Mouse (Mus musculus) embryo, embryonic 9.5 days (tissue): ENCODE results near the gene Icmt.

Experiments
- DNase-seq: peaks from one replicate; pipeline ENCODE4 v3.0.0-alpha.2; 2017; ENCODE audit errors: extremely low spot score

The Icmt gene

DNA sequence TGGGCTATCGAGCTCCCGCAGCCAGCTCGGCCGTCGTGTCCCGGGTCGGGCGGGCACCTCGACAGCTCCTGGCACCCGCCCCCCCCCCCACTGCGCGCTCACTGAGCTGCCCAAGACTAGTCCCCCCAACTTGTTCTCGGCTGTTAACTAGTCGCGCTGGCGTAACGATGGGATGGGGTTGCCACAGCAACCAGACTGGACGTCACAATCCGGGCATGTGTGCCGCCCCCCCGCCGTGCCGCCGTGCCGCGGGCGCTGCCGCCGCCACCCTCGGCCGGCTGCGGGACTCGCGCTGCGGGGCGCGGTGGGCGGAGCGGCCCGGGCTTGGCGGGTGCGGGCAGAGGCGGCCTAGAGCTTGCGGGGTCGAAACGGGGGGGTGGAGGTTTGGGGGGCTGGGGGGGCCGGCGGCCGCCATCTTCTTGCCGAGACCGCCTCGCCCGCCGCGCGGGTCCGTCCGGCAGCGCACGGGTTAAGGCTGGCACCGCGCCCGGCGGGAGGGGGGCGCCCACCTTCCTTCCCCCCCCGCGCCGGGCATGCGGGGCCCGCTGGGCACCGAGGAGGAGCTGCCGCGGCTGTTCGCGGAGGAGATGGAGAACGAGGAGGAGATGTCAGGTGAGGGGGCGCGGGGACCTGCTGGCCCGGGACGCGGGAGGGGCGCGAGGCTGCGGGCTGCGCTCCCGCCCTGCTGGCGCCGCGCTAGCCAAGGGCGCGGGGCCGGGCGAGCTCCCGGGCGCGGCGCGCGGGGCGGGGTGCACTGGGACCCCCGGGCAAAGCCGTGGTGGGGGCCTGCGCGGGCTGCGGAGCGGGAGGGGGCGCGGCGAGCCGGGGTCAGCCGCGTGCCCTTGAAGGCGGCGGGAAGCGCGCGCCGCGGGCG lies 41.6 kb downstream of the Icmt start, which contains the start of gene Chd5:
Gene Chd5, plus strand, starts transcription at position 233 of the 874 bp plus-strand sequence.
- DNase-seq, result no peak

DNA sequence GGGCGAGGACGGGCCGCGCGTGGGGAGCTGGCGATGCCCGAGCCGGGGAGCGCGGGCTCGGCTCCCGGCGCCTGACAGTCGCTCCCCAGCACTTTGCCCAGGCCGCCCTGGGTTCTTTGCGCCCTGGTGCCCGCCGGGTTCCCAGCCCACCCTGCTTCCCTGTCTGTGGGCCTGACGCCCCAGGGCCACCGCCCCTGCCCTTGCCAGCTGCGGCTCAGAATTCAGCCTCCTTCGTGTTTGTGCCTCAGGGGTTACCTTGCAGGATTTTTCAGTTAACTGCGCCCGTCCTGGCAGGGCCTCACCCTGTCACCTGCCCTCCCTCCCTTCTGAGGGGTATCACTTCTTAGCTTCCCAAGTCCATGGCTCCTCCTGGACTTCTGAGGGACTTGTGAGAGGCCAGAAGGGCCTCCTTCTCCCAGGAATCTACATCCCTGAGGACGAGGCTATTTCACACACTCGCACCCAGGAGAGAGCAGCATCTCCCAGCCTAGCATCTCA lies 42.3 kb downstream of the Icmt start:
- no peak for DNase-seq

DNA sequence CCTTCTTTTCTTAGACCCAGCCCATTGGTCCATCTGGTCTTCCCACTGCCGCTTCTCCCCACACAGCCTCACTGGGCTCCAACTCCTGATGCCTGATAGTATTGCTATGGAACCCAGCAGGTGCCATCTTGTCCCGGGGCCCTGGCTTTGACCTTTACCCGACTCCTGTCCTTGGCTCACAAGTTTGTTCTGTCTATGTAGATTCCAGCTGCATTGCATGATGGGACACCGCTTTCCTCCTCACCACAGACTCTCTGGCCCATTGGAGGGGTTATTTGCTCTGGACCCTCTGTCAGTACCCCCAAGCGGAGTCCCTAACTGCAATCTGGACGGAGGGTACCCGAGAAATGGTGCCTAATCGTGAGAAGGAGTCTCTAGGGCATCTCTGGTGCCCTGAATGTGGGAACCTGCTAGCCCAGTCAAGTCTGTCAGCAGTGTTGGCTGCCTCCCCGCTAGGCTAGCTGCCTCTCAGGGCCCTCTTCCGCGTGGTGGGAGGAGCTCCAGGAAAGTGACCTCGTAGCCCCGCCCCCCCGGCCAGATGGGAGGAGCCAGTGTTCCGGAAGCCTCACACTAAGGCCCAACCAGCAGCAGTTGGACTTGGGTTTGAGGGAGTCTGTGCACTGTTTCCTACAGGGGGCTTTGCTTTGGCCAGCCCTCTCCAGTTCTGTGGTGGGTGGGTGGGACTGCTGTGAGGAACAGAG lies 43.7 kb downstream of the Icmt start:
- DNase-seq, result peak; percentile 52

- peak; percentile 64 for DNase-seq
These were observed 46.3 kb downstream of the Icmt start for GRCm38 (mm10) chr4:152343296-152343695.

DNA sequence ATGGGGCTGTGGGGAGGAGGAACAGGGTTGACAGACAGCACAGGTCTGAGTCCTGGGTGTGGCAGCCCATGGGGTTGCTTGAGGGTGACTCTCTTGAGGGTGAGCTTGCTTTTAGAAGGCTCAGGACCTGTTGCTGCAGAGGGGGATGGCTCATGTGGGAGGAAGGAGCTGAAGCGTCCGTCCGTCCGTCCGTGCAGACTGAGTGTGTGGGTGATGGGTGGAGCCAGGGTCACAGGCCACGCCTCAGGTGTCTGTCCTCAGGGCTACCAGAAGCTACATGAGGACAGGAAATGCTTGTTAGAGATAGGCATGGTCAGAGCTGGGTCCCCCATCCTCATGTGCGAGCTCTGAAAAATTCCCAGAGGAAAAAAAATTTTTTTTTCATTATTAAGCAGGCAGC lies 47.6 kb downstream of the Icmt start:
- DNase-seq, result no peak

- no peak for DNase-seq
These were observed 48.3 kb downstream of the Icmt start for GRCm38 (mm10) chr4:152345120-152345889.

DNA sequence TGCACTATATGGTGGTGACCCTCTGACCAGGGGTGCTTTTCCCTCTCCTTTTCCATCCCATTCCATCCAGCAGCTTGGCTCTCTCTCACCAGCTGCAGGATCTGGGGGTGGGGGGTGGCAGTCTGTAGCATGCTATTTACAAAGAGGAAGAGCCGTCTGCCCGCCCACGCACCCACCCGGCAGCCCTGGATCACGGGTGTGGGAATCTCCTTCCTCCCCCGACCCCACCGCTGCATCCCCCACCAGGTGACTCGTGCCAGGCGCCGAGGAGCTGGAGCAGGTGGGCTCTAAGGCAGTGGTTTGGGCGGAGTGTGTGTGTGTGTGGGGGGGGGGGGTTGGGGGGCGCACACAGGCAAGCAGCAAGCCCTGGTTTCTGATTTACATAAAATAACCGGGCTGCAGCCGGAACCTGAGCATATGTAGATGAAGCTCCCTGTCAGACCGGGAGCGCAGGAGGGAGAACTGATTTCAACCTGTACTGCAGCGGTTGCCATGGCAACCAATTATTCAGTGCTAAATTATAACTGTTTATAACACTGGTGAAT lies 52.9 kb downstream of the Icmt start:
- DNase-seq, result no peak

DNA sequence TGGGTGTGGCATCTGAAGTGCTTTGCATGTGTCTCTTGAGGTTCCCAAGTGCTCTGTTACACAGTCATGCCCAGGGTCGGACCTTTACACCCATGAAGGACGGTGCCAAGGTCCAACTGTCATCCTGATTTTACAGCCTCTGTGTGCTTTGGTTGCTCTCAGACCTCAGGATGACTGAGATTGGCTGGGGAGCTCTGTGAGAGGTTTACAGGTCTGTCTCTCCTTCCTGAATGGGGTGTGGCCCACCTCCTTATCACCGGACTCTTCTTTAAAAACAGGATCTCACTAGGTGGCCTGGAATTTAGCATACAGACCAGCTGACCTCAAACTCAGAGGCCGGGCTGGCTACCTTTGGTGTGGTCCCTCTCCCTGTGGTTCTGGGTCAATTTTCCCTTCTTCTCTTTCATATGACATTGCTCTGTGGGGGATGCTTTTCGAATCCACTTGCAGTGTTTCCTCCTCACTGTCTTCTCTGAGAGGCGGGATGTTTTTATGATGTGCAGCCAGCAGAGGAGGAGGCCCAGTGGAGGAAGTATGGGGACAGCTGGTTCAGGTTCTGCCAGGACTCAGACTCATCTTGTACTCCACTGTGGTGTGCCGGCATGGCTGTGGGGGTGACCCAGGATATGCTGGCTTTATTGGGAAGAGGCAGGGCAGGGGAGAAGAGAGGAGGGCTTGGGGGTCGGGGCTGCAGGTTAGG lies 53.8 kb downstream of the Icmt start:
- DNase-seq, result no peak

- no peak for DNase-seq
These were observed 54.6 kb downstream of the Icmt start for GRCm38 (mm10) chr4:152351422-152352305.

GRCm38 (mm10) chr4:152353886-152354637 lies 57.0 kb downstream of the Icmt start:
- no peak for DNase-seq

DNA sequence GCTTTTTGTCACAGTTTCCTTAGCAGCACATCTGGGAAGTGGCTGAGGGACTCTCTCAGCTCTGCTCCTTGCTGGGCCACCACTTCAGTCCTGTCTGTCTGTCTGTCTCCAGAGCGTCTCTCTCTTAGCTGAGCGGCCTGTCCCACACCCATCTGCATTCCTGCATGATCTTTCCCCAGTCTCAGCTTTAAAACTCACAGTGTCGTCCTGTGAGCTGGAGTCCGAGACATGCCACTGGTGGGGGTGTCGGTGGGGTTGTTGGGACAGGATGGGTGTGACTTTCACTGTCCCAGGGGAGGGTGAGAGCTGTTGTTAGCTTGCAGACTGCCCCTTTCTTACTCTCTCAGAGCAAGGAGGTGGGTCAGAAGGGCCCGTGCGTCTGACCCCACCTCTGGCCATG lies 58.6 kb downstream of the Icmt start:
- DNase-seq, result no peak
